Mouse (Mus musculus) c-Kit-negative CD71-positive TER-119-positive erythroid progenitor cells, embryonic 14.5 days (primary cell): ENCODE data around the gene Glt28d2.

Source experiments
- DNase-seq: peaks from one replicate; pipeline ENCODE4 v3.0.0-alpha.2; 2013; ENCODE audit warnings: low read depth, low spot score

Gene Glt28d2

GRCm38 (mm10) chr3:85878911-85879310 is 8.4 kb downstream of the Glt28d2 start:
- no peak for DNase-seq

GRCm38 (mm10) chr3:85863996-85864395 is 23.3 kb downstream of the Glt28d2 start:
- DNase-seq: no peak

GRCm38 (mm10) chr3:85862886-85863285 is 24.4 kb downstream of the Glt28d2 start:
- DNase-seq: no peak

DNA sequence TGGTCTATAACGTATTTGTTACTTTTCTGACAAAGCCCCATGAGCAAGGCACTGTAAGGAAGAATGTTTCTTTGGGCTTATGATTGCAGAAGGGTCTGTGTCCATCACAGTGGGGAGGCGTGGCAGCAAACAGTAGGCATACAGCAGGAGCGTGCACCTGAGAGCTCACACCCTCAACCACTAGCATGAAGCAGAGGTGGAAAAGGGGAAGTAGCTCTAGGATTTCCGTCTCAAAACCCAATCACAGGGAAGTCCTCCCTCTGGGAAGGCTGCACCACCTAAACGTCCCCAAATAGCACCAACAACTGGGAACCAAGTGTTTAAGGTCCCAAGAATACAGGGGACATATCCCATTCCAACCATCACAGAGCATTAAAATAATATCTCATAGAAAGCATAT is 26.3 kb downstream of the Glt28d2 start:
- no peak for DNase-seq

- no peak for DNase-seq
These were observed 28.0 kb downstream of the Glt28d2 start for GRCm38 (mm10) chr3:85859311-85859710.

GRCm38 (mm10) chr3:85858140-85859135 is 28.9 kb downstream of the Glt28d2 start:
- DNase-seq: no peak

DNA sequence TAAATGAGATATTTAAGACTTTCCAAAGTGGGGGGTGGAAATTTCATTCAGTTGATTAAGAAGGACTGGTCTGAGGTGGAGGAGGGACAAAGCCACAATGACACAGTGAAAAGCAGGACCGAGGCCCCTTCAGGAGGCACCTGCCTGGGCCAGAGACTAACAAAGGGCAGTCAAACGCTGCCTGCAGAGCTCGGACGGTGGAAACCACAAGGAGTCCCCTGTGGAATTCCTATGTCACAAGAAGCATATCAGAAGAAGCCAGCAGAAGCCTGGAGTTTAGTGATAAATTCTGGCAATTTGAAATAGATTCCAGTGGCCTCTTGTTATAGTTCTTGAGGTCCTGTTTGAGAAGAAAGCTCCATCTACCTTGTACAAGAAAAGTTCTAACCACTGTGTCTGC is 30.2 kb downstream of the Glt28d2 start:
- no peak for DNase-seq

DNA sequence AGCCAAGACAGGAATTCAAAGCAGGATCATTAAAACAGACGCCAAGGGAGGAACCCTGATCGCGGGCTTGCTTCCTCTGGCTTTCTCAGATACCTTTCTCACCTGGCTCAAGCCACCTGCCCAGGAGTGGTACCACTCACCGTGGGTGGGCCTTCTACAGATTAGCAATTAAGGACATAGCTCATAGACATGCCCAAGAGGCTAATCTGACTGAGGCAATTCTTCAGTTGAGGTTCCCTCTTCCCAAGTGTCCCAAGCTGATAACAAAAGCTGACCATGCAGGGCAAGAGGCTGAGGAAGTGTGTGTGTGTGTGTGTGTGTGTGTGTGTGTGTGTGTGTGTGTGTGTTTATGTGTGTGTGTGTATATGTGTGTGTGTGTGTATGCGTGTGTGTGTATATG is 31.4 kb downstream of the Glt28d2 start:
- DNase-seq: no peak

DNA sequence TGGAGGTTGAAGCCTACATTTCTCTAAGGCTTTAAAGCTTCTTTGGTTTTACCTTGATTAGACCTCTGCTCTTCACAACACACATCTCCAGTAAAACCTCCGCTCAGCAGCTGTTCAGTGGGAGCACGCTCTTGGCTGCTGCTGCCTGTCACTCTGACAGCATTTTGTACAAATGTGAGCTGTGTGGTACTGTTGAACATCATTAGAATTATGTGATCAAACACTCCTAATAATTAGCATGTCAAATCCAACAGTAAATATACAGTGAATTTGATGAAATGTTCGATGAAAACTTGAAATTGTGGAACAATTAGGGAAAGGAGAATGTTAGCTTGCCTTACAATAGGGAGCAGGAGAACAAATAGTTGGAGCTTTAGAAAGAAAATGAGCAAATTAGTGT is 32.3 kb downstream of the Glt28d2 start:
- DNase-seq: no peak

DNA sequence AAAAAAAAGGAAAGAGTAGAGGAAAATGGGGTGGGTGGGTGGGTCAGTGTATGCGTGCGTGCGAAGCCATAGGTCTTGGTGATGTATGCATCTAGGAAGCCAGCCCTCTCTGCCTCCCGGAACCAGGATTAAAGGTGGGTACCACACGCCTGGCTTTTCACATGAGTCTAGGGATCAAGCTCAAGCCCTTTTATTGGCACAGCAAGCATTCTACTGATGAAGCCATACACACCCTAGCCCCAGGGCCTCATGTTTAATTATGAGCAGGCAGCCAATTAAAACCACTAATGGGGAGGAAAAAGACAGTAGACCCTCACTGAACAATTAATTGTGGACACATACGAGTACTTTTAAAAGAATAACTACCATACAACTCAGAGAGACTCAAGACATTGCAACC is 33.2 kb downstream of the Glt28d2 start:
- DNase-seq: no peak

- DNase-seq: no peak
These were observed 33.6 kb downstream of the Glt28d2 start for GRCm38 (mm10) chr3:85853715-85854114.

GRCm38 (mm10) chr3:85850079-85850478 is 37.2 kb downstream of the Glt28d2 start:
- no peak for DNase-seq

GRCm38 (mm10) chr3:85846316-85846715 is 41.0 kb downstream of the Glt28d2 start:
- no peak for DNase-seq

DNA sequence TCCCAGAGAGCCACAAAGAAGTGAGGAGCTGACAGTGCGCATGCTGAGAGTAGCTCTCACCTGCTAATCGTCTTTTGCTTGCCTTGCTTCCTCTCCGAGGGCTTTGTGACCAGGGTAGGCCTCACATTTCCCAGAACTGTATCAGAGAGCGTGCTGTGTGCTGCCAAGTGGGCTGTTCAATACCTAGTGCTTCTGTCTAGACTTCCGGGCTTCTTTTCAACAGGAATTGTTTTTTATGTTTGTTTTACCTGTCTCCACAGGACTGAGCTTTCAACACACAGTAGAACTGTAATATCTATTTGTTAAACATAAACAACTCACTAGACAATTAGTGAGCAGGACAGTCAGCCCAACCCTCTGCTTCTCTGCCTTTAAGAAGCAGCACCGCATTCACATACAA is 42.0 kb downstream of the Glt28d2 start:
- DNase-seq: no peak

- no peak for DNase-seq
These were observed 44.5 kb downstream of the Glt28d2 start for GRCm38 (mm10) chr3:85842881-85843218.

- no peak for DNase-seq
These were observed 45.0 kb downstream of the Glt28d2 start for GRCm38 (mm10) chr3:85842177-85842880.

DNA sequence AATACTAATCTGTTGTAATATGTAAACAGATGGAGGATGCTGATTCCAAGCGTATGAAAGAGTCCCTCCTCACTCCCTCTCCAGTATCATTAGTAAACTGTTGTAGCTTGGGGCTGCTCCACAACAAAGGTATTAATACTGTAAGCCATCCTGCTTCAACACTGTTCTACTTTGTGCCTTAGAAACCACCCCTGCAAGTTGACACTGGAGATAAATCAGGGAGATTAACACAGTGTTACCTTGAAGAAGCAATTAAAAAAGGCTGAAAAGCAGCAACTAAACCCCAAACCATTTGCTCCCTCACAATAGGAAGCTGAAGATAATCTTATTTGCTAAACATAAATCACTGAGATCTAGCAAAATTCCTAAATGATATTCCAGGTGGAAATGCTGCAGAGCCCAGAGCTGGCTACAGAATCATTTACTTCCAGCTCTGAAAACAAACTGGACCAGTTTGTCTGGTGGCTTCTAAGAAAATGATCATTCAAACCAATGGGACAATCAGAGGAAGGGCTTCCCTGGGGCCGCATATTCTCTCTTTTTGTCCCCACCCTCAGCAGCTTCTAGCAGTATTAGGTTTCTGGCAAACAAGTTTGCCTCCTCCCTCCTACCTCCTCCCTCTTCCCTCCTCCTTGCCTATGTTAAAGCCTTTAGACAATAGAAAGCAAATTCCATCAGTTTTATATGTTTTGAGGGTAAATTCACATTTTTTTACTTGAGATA is 45.7 kb downstream of the Glt28d2 start:
- DNase-seq: no peak

- no peak for DNase-seq
These were observed 53.7 kb downstream of the Glt28d2 start for GRCm38 (mm10) chr3:85833627-85834026.

DNA sequence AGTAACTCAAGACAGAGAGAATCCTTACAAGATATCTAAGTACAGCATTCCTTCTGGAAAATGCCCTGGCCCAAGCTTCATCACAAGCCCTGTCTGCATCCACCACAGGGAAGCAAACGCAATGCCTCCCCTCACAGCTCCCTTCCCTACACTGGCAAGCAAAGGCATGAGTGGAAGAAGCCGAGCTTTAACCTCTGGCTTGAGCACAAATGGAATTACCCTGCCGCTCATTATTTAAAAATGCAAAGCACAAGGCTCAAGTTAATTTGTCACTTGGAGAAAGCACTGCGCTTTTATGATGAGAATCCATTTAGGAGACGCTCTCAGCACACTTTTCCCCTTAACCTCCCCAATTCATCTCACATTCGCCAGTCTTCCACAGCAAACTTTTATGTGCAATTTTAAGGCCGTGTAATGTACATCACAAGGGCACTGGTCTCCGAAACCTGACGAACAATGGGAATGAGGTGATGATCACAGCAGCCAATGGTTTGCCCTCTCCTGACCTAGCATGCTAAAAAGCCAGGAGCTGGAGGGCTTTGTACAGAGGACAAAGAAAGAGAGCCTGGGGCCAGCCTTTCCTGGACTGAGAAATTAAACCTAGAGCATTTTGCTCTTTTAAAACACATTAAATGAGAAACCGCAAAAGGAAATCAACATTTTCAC is 54.7 kb downstream of the Glt28d2 start:
- DNase-seq: no peak

- DNase-seq: no peak
These were observed 55.5 kb downstream of the Glt28d2 start for GRCm38 (mm10) chr3:85831785-85832184.

DNA sequence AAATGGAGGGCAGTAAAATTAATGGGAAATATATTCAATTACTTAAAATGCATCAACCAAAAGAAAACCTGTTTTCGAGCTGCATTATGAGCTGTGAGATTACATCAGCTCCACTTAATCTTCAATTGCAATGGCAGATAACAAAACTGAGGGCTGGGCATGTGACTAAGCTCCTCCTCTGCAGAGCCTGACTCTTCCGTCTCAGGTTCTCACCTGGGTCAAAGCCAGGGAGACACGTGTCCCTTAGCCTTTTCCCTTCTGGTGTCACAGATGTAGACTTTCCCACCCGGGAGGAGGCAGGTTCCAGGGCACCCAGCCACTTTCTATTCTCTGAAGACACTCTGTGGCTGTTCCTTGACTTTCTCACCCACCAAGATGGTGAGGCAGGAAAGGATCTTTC is 58.3 kb downstream of the Glt28d2 start:
- DNase-seq: no peak

GRCm38 (mm10) chr3:85827815-85828214 is 59.5 kb downstream of the Glt28d2 start:
- no peak for DNase-seq
